Mouse (Mus musculus) hindbrain, embryonic 14.5 days (tissue): ENCODE data around the gene Cap1. TPM values are rescaled to one million over a fixed set of nuclear protein-coding genes. Genes with fewer than 3 reads are reported as not detected.
A peak's percentile ranks its signal among the peaks of the same experiment; 100 is the strongest.

Experiments
- ATAC-seq: fragments of 200-750 bp; cut with Nextera tagmentation; 2 replicates; pipeline ENCODE4 v1.8.0; 2017; ENCODE audit warnings: moderate number of reproducible peaks, mild to moderate bottlenecking, moderate TSS enrichment, moderate library complexity; ENCODE audit not compliant: low FRiP score
- DNase-seq: peaks from one replicate; pipeline ENCODE4 v3.0.0-alpha.2; 2015; ENCODE audit warnings: low spot score
- H3K27ac ChIP-seq: fragments of 300-500 bp; sonication (generic); 2 replicates; pipeline ENCODE4 v1.5.1; 2014; ENCODE audit warnings: mild to moderate bottlenecking, moderate library complexity
- H3K27me3 ChIP-seq: fragments of 300-500 bp; sonication (generic); 2 replicates; pipeline ENCODE4 v1.6.1; 2014; ENCODE audit warnings: mild to moderate bottlenecking, low read length, mixed read lengths; ENCODE audit not compliant: control insufficient read depth, insufficient read depth
- H3K36me3 ChIP-seq: fragments of 300-500 bp; sonication (generic); replicated peaks from 2 replicates; pipeline ENCODE4 v1.6.1; 2014; ENCODE audit not compliant: control insufficient read depth, insufficient read depth
- H3K4me1 ChIP-seq: fragments of 300-500 bp; sonication (generic); replicated peaks from 2 replicates; pipeline ENCODE4 v1.6.1; 2014; ENCODE audit warnings: antibody characterized with exemption, low read length, mixed read lengths; ENCODE audit not compliant: control insufficient read depth, insufficient read depth
- H3K4me2 ChIP-seq: fragments of 300-500 bp; sonication (generic); replicated peaks from 2 replicates; pipeline ENCODE4 v1.6.1; 2014; ENCODE audit warnings: mild to moderate bottlenecking, moderate library complexity
- H3K4me3 ChIP-seq: fragments of 300-500 bp; sonication (generic); replicated peaks from 2 replicates; pipeline ENCODE4 v1.5.1; 2014; ENCODE audit warnings: mild to moderate bottlenecking, low read length
- H3K9ac ChIP-seq: fragments of 300-500 bp; sonication (generic); 2 replicates; pipeline ENCODE4 v1.6.1; 2014
- H3K9me3 ChIP-seq: fragments of 300-500 bp; sonication (generic); 2 replicates; pipeline ENCODE4 v1.6.1; 2016; ENCODE audit warnings: low read length; ENCODE audit not compliant: control insufficient read depth
- WGBS: fragments of 180-500 bp; shearing (Covaris S2); extraction: QIAGEN DNeasy Blood & Tissue Kit; methylation state at CpG from one replicate; pipeline ENCODE4 v1.1.7; 2014; 5-methylcytosine and 5-hydroxymethylcytosine counted together
- polyA plus RNA-seq: library from polyadenylated mRNA; unstranded; fragments of >200 nt; fragmentation: Nextera tagmentation; extraction: Ambion mirVana; gene quantifications from 2 replicates; pipeline ENCODE4 v1.2.1, GENCODE M21; 2014

Gene Cap1
- polyA plus RNA-seq, 1 experiment from 2014 or later: 71.9 TPM

DNA sequence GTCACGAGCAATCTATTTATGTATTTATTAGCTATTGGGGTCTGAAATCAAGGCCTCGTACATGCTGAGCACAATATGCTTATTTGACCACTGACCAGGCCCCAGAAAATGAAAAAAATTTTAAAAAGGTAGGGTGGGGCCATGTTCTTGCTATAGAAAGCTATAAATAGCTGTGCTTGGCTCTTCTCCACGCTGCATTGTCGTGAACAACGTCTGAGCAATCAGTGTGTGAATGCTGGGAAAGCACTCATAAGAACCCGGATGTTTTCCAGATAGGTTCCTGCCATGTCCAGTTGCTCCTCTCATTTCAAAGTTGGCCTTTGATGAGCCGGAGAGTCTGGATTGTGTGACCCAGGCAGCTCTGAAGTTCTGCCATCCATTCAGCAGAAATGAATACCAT lies 28.3 kb upstream of the Cap1 start:
- H3K27ac ChIP-seq: no peak overlapping the region
- no peaks in the 10 kb centered on the region for H3K36me3 ChIP-seq
- ATAC-seq: no peak
- WGBS: 75% methylated on average over 7 of the region's 7 CpGs
- no peak overlapping the region for H3K4me3 ChIP-seq
- peaks cover 4% of the 10 kb centered on the region; the same call in 1 of the 2 replicates for H3K9me3 ChIP-seq
- DNase-seq: no peak
- H3K4me2 ChIP-seq: no peak overlapping the region
- no peak overlapping the region for H3K9ac ChIP-seq
- no peaks in the 10 kb centered on the region for H3K27me3 ChIP-seq
- peaks cover 4% of the 10 kb centered on the region; the same call in 1 of the 2 replicates for H3K4me1 ChIP-seq

DNA sequence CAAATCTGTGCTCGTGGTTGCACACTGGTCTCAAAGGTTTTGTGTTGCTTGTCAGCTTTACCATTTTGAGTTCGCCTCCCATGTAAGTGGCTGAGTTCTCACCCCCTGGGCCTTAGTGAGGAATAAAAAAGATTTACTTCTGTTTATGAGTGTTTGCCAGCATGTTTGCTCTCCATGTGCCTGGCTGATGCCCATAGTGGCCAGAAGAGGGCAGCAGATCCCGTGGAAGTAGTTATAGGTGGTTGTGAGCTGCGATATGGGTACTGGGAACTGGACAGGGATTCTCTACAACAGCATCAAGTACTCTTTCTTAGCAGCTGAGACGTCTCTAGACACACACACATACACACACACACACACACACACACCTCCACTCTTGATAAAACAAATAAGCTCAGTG lies 26.8 kb upstream of the Cap1 start:
- WGBS: 71% methylated on average over 5 of the region's 5 CpGs

DNA sequence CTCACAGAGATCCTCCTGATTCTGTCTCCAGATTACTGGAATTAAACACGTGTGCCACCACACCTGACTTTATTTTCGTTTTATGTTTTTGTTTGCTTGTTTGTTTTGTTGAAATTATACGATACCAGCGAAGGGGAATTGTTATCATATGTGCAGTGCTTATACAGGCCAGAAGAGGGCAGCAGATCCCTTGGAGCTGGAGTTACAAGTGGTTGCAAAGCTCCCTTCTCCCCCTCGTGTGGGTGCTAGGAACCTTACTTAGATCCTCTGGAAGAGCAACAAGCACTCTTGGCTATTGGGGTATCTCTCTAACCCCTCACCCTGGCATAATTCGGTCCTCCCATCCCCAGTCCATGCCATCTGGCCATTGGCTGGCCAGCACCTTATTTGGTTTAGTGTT lies 24.7 kb upstream of the Cap1 start:
- WGBS: 54% methylated on average over 6 of the region's 6 CpGs
- H3K4me3 ChIP-seq: no peak overlapping the region

More for the DNA sequence above, 26.8 kb upstream of the Cap1 start:
- no peak overlapping the region for H3K4me3 ChIP-seq
- H3K36me3 ChIP-seq: no peaks in the 10 kb centered on the region
- H3K9me3 ChIP-seq: peaks cover 4% of the 10 kb centered on the region; the same call in 1 of the 2 replicates
- no peaks in the 10 kb centered on the region for H3K27me3 ChIP-seq
- no peak for ATAC-seq
- no peak for DNase-seq
- no peak overlapping the region for H3K27ac ChIP-seq
- H3K9ac ChIP-seq: no peak overlapping the region
- H3K4me1 ChIP-seq: peaks cover 4% of the 10 kb centered on the region; the same call in 1 of the 2 replicates
- no peak overlapping the region for H3K4me2 ChIP-seq

DNA sequence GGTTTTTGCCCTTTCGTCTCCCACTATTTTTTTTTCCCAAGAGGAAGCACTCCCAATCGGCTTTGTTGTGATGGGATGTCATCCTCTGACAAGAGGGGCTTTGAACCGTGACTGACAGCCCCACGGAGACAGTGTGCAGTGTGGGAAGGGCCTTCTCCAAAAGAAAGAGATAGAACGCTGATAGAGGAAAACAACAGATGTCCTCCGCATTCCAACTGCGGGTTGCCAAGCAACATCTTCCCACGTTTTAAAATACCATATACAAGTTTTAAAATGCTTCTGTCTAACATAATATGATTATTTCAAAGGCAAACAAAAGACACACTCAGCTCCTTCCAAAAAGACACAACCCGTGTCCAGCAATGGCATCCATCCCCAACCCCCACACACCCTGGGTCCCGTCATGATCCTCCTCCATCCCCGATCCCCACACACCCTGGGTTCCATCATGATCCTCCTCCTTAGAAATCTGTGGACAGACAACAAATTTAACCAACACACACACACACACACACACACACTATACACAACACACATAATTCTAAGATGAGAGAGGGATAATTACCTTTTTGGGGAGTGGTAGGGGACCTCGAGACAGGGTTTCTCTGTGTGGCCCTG lies 23.8 kb upstream of the Cap1 start:
- no peak overlapping the region for H3K4me3 ChIP-seq
- ATAC-seq (peak; percentile 72), DNase-seq (peak; percentile 32)
- peaks cover 4% of the 10 kb centered on the region; the same call in 1 of the 2 replicates for H3K4me1 ChIP-seq
- peak overlapping the region; percentile 40 for H3K4me2 ChIP-seq
- 0 out of 2 replicates have a peak overlapping the region, but pooled peaks have one; percentile 35 for H3K27ac ChIP-seq
- WGBS: 19% methylated on average over 12 of the region's 12 CpGs
- H3K36me3 ChIP-seq: no peaks in the 10 kb centered on the region
- 0 out of 2 replicates have a peak overlapping the region, but pooled peaks have one; percentile 24 for H3K9ac ChIP-seq
- H3K27me3 ChIP-seq: no peaks in the 10 kb centered on the region
- H3K9me3 ChIP-seq: peaks cover 4% of the 10 kb centered on the region; the same call in 1 of the 2 replicates

More for the DNA sequence above, 24.7 kb upstream of the Cap1 start:
- Histone ChIP-seq H3K27ac (no peak overlapping the region), H3K9ac (no peak overlapping the region), H3K4me1 (peaks cover 4% of the 10 kb centered on the region; the same call in 1 of the 2 replicates), H3K9me3 (peaks cover 4% of the 10 kb centered on the region; the same call in 1 of the 2 replicates), H3K4me2 (no peak overlapping the region), H3K36me3 (no peaks in the 10 kb centered on the region), H3K27me3 (no peaks in the 10 kb centered on the region)
- DNase-seq (no peak), ATAC-seq (no peak)

DNA sequence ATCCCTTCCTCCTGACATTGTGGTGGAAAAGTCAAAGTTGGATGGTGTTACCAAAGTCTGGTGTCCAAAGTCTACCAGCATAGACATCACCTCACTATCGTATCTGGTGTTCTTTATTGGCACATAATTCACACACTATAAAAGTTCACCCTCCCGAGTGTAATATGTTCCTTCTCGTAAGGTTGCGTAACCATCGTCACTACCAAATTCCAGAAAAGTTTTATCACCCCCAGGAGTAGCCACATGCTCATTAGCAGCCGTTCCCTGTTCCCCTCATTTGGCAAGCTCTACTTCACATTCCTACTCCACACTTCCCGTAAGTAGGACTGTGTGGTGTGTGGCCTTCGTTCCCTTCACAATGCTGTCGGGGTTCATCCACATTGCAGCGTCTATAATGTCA lies 19.5 kb upstream of the Cap1 start:
- no peak overlapping the region for H3K9ac ChIP-seq
- H3K4me2 ChIP-seq: no peak overlapping the region
- no peak overlapping the region for H3K27ac ChIP-seq
- H3K4me3 ChIP-seq: no peak overlapping the region
- no peaks in the 10 kb centered on the region for H3K9me3 ChIP-seq
- H3K27me3 ChIP-seq: no peaks in the 10 kb centered on the region
- ATAC-seq: no peak
- peaks cover 4% of the 10 kb centered on the region; the same call in 1 of the 2 replicates for H3K4me1 ChIP-seq
- 91% methylated on average over 10 of the region's 10 CpGs for WGBS
- no peaks in the 10 kb centered on the region for H3K36me3 ChIP-seq
- DNase-seq: no peak

DNA sequence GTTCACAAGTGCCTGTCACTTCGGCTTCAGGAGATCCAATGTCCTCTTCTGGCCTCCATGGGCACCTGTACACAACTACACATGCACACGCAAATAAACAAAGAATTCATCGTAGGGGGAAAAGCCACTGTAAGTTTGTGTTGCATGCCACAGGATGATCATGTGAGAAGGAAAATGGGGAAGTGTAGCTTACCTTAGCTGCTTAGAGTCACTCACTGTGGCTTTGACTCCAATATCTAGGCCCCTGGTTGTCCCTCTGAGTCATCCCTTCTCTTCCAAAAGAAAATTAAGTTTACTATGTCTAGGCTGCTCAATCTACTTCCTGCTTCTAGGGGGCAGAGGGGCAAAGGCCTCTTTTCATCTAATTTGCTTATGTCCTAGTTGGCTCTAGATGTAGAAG lies 17.9 kb upstream of the Cap1 start:
- H3K9me3 ChIP-seq: no peaks in the 10 kb centered on the region
- WGBS: 95% methylated on average over 3 of the region's 3 CpGs
- ATAC-seq (no peak), DNase-seq (no peak)
- no peaks in the 10 kb centered on the region for H3K4me1 ChIP-seq
- H3K4me2 ChIP-seq: no peak overlapping the region
- H3K9ac ChIP-seq: no peak overlapping the region
- H3K27ac ChIP-seq: no peak overlapping the region
- H3K36me3 ChIP-seq: no peaks in the 10 kb centered on the region
- H3K27me3 ChIP-seq: no peaks in the 10 kb centered on the region
- H3K4me3 ChIP-seq: no peak overlapping the region

DNA sequence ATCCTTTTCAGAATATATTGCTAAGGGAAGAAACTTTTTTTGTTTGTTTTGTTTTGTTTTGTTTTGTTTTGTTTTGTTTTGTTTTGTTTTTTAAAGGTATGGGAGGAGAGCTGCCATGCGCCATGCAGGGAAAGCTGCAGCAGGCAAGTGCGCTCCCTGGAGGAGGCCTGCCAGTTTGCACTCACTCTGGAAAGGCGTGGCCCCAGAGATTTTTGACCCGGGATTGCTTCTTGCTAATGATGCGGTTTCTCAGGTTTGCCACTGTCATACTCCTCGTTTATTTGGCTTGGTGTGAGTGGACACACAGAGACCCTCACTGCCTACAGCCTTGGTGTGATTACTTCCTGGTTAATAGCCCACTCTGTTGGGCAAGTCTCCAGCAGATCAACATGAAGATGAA lies 16.3 kb upstream of the Cap1 start:
- Histone ChIP-seq H3K27me3 (no peaks in the 10 kb centered on the region), H3K4me3 (no peak overlapping the region), H3K9ac (no peak overlapping the region), H3K4me1 (no peaks in the 10 kb centered on the region), H3K4me2 (no peak overlapping the region), H3K36me3 (no peaks in the 10 kb centered on the region), H3K27ac (no peak overlapping the region), H3K9me3 (no peaks in the 10 kb centered on the region)
- 35% methylated on average over 6 of the region's 6 CpGs for WGBS
- DNase-seq: no peak
- ATAC-seq: no peak

DNA sequence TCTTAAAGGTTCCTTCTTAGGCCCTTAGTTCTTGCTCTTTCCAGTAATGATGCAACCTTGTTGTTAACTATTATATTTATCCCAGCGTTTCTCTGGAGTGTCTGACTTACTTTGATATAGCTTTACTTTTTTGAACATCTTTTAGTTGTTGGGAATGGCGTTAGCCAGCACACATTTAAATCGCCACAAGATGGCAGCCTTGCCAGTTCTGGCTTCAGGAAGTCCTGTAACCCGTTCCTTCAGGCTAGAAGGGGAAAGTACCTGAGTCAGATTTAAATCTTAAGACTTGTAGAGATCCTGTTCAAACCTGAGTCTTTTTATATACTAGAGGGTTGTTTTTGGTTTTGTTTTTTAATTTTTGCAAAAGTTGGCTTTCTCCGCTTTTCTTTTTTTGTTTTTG lies 12.5 kb upstream of the Cap1 start:
- Histone ChIP-seq H3K9me3 (no peaks in the 10 kb centered on the region), H3K27me3 (no peaks in the 10 kb centered on the region), H3K4me2 (no peak overlapping the region), H3K9ac (no peak overlapping the region), H3K27ac (no peak overlapping the region), H3K36me3 (no peaks in the 10 kb centered on the region), H3K4me3 (no peak overlapping the region), H3K4me1 (no peaks in the 10 kb centered on the region)
- 10% methylated on average over 5 of the region's 5 CpGs for WGBS
- DNase-seq (peak; percentile 88), ATAC-seq (peak; percentile 59; the same call in 1 of the 2 replicates)

DNA sequence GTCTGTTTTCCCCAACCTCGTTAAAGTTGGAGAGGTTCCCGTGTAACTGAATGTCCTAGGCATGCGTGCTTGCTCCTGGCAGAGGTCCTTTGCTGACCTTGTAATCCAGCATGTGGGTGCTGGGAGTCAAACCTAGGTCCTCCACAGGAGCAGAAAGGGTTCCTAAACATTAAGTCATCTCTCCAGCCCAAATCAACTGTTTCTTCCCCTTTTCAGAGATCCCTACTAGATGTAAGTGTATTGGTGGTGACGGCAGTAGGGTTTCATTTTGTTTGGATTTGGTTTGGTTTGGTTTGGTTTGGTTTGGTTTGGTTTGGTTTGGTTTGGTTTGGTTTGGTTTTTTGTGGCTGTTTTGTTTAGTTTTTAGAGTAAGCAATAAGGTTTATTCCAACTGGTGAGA lies 11.9 kb upstream of the Cap1 start:
- no peak overlapping the region for H3K4me3 ChIP-seq
- no peak overlapping the region for H3K4me2 ChIP-seq
- no peaks in the 10 kb centered on the region for H3K27me3 ChIP-seq
- H3K9ac ChIP-seq: no peak overlapping the region
- DNase-seq: no peak
- H3K4me1 ChIP-seq: no peaks in the 10 kb centered on the region
- no peak overlapping the region for H3K27ac ChIP-seq
- no peaks in the 10 kb centered on the region for H3K9me3 ChIP-seq
- H3K36me3 ChIP-seq: no peaks in the 10 kb centered on the region
- WGBS: 93% methylated on average over 4 of the region's 4 CpGs
- no peak for ATAC-seq
